Mouse (Mus musculus): Measurements from ENCODE around the gene Msi2.

DNA sequence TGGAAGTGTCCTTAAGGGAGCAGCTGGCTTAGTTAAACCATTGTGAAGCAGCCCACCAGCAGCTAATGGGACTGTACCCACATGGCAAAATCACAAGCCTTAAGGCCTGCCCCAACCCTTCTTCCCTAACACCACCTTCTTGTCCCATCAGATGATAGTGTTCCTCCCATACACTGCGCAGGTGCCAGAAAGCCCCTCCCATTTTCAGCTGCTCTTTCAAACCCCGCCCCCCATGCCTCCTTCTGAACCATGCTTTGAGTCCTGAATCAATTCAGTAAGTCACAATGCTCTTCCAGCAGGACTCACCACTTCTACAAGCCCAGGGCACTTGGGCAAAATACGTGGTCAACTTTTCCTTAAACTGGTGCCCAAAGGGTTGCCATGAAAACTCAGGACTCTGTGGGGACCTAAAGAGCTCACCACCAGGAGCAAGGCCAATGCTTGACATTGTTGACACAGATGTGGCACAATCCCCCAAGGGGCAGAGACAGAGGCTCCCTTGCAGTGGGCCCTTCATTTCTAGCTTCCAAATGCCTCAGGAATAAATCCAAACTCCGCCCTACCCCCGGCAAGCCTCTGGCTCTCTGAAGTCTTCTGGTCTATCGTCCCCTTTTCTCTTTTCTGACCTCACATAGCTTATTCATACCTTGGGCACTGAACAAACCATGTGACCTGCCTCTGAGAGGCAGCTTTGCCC is 169.3 kb downstream of the Msi2 start:
- no peak for TF ChIP-seq CTCF (IDR thresholded peaks at IDR 0.05; ENCODE audit: insufficient read depth, low read depth, low read length)
- no peak for TF ChIP-seq POLR2A (IDR thresholded peaks at IDR 0.05; ENCODE audit: insufficient read depth, low read depth, low read length)

Measured in olfactory bulb, adult 2 months (tissue).